Mouse (Mus musculus) thymus, adult 2 months (tissue): Measurements from ENCODE around the gene Cpm. TPM values are rescaled to one million over a fixed set of nuclear protein-coding genes. Genes with fewer than 3 reads are reported as not detected.

Source experiments
- DNase-seq: peaks from one replicate; pipeline ENCODE4 v3.0.0; 2021
- H3K27ac ChIP-seq: fragments of 200-500 bp; 2 replicates; pipeline ENCODE4 v1.5.1; 2012; ENCODE audit warnings: low read length, control low read depth; ENCODE audit not compliant: control insufficient read depth, insufficient read depth
- H3K27me3 ChIP-seq: fragments of 200-500 bp; 2 replicates; pipeline ENCODE4 v1.6.1; 2012; ENCODE audit warnings: mild to moderate bottlenecking, low read length, moderate library complexity, mixed read lengths; ENCODE audit not compliant: control insufficient read depth, insufficient read depth
- H3K36me3 ChIP-seq: fragments of 200-500 bp; 2 replicates; pipeline ENCODE4 v1.6.1; 2012; ENCODE audit warnings: mild to moderate bottlenecking, low read length, moderate library complexity; ENCODE audit not compliant: control insufficient read depth, insufficient read depth
- H3K4me1 ChIP-seq: fragments of 200-500 bp; replicated peaks from 2 replicates; pipeline ENCODE4 v1.6.1; 2012; ENCODE audit warnings: low read length; ENCODE audit not compliant: control insufficient read depth, insufficient read depth
- H3K4me3 ChIP-seq: fragments of 200-500 bp; 2 replicates; pipeline ENCODE4 v1.5.1; 2012; ENCODE audit warnings: mild to moderate bottlenecking, low read length, control low read depth, moderate library complexity; ENCODE audit not compliant: control insufficient read depth, insufficient read depth
- CTCF ChIP-seq: fragments of 200-500 bp; IDR thresholded peaks from 2 replicates; pipeline ENCODE4 v1.5.1; 2012; ENCODE audit warnings: mild to moderate bottlenecking, control low read depth, low read length, moderate library complexity, borderline replicate concordance; ENCODE audit not compliant: control insufficient read depth, poor library complexity, insufficient read depth; ENCODE audit errors: extremely low read depth
- POLR2A ChIP-seq: fragments of 200-500 bp; IDR thresholded peaks from 2 replicates; pipeline ENCODE4 v1.6.1; 2012; ENCODE audit warnings: mild to moderate bottlenecking, low read length, control low read depth, moderate library complexity; ENCODE audit not compliant: control insufficient read depth, poor library complexity, insufficient read depth; ENCODE audit errors: extremely low read depth
- WGBS: fragments of 180-500 bp; shearing (Covaris S2); methylation state at CpG from one replicate; pipeline ENCODE4 v1.1.7; 2018; 5-methylcytosine and 5-hydroxymethylcytosine counted together
- polyA plus RNA-seq: library from polyadenylated mRNA; depleted of rRNA; stranded (reverse); fragments of >200 nt; gene quantifications from 2 replicates; pipeline ENCODE4 v1.2.3, GENCODE M21; 2012

Cpm gene
- polyA plus RNA-seq, 1 experiment: 3.2 TPM

DNA sequence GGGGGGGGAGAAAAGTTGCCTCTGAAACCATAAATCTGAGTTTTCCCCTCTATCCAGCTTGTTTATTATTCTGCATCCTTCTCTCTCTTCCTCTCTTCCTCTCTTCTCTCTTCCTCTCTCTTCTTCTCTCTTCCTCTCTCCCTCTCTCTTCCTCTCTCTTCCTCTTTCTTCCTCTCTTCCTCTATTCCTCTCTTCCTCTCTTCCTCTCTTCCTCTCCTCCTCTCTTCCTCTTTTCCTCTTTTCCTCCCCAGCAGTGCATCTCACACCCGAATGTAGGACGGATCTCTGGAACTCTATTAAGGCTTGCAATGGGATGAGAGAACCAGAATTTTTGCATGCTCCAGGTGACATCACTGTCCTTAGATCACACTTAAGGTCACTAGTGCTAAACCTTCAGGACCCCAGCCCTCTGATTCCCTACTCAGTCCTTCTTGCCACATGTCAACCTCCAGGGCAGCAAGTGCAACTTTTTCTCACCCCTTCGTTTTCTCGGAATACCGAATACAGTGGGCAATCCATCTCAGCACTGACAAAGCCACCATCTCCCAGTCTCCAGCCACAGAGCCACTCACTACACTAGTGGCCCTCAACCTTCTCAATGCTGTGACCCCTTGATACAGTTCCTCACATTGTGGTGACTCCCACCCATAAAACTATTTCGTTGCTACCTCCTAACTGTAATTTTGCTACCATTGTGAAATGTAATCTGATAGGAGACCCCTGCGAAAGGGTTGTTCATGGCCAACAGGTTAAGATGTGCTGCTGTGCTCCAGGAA is 2.3 kb upstream of the Cpm start:
- WGBS: 63% methylated on average over 7 of the region's 7 CpGs
- peak overlapping the region; percentile 43 for H3K27ac ChIP-seq
- peaks cover 24% of the 10 kb centered on the region for H3K4me1 ChIP-seq
- no peaks in the 10 kb centered on the region; the same call in none of the 2 replicates for H3K27me3 ChIP-seq
- H3K36me3 ChIP-seq: no peaks in the 10 kb centered on the region
- DNase-seq: no peak
- TF ChIP-seq POLR2A (no peak), CTCF (no peak)
- H3K4me3 ChIP-seq: no peak overlapping the region

DNA sequence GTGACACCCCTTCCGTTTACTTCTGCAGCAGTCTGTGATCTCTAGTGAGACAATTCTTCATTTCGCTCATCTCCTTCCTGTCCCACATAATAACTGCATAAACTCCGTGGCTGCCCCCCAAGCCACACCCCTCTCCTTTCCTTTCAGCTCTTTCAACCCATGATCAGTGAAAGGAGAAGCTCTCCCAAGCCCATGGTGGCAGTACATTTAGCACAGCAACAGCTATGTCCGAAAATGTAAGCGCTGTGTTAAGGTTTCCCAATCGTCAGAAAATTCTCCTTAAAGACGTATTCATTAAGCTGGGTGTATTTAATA is 1.7 kb upstream of the Cpm start:
- 29% methylated on average over 7 of the region's 7 CpGs for WGBS
- no peak for TF ChIP-seq CTCF
- no peaks in the 10 kb centered on the region for H3K36me3 ChIP-seq
- H3K4me1 ChIP-seq: peaks cover 24% of the 10 kb centered on the region
- H3K27ac ChIP-seq: peak overlapping the region; percentile 43
- no peak overlapping the region for H3K4me3 ChIP-seq
- DNase-seq: peak; percentile 61
- no peaks in the 10 kb centered on the region; the same call in none of the 2 replicates for H3K27me3 ChIP-seq

DNA sequence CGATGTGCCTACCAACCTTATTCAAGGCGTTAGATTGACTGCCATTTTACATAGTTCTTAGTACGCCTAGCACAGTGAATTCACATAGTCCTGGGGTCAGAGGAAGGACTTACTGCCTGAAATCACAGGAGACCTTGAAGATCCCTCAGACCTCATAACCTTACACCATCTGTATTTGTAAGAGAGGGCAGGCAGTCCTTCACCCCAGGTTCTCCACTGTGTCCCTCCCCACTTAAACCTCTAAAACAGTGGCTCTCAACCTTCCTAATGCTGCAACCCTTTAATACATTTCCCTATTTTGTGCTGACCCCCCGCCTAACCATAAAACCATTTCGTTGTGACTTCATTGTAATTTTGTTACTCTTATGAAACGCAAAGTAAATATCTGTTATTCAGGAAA is 1.4 kb upstream of the Cpm start:
- Histone ChIP-seq H3K36me3 (no peaks in the 10 kb centered on the region), H3K27ac (no peak overlapping the region), H3K4me1 (peaks cover 24% of the 10 kb centered on the region), H3K27me3 (no peaks in the 10 kb centered on the region; the same call in none of the 2 replicates), H3K4me3 (no peak overlapping the region)
- TF ChIP-seq CTCF (no peak), POLR2A (no peak)
- no peak for DNase-seq
- 54% methylated on average over 6 of the region's 6 CpGs for WGBS

DNA sequence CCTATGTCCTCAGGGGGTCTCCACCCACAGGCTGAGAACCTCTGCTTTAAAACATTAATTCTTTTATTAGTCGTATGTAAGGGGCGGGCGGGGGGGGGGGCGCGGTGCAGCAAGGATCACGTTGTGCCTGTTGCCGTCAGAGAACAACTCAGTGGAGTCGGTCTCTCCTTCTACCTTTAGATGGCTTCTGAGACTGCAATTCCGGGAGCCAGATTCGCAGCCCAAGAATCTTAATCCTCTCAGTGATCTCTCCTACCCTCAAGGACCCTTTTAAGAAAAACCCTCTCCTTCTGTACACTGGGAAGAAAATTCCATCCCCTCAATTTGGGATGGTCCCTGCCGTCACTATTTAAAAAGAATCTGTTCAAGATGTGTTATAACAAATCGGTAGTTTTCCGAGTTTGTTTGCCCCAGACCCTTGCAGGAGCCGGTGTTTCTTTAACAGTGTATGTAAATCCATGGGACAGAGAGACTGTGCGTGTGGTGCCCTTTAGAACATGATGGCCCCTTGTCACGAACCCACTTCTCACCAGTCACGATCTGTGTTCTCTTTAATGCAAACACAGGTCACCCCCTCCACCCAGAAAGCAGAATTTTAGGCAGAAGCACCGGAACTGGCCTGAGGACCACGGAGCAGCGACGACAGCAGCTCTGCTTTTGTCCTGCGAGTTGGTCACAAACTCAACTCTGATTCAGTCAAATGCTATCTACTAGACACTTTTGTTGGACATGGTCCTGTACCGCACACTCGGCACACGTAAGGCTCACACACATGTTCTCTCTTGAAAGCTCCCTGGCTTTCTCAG is 734 bp upstream of the Cpm start:
- Histone ChIP-seq H3K36me3 (no peaks in the 10 kb centered on the region), H3K4me3 (peak overlapping the region; percentile 50), H3K27ac (no peak overlapping the region), H3K4me1 (peaks cover 24% of the 10 kb centered on the region), H3K27me3 (no peaks in the 10 kb centered on the region; the same call in none of the 2 replicates)
- peak; percentile 14 for DNase-seq
- WGBS: 11% methylated on average over 25 of the region's 25 CpGs
- TF ChIP-seq POLR2A (no peak), CTCF (no peak)

DNA sequence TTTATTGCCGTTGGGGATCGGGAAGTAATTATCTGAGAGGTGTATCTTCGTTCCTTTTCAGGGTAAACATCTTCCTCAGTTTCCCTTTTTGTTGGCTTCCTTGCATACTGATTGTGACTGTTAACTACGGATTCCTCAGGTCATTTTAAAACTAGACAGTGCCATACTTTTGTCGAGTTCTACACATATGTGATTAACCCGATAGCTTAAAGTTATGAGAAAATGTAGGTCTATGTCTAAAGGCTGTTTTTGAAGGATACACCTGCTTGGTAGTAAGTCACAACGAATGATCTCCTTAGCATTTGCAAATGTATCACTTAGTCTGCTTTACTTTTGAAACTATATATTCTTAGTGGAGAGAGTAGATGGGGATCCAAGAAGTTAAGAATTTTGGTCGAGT is 876 bp downstream of the Cpm start:
- DNase-seq: no peak
- 25% methylated on average over 8 of the region's 8 CpGs for WGBS
- TF ChIP-seq POLR2A (no peak), CTCF (no peak)
- Histone ChIP-seq H3K27me3 (no peaks in the 10 kb centered on the region; the same call in none of the 2 replicates), H3K27ac (no peak overlapping the region), H3K36me3 (no peaks in the 10 kb centered on the region), H3K4me3 (no peak overlapping the region), H3K4me1 (peaks cover 24% of the 10 kb centered on the region)

DNA sequence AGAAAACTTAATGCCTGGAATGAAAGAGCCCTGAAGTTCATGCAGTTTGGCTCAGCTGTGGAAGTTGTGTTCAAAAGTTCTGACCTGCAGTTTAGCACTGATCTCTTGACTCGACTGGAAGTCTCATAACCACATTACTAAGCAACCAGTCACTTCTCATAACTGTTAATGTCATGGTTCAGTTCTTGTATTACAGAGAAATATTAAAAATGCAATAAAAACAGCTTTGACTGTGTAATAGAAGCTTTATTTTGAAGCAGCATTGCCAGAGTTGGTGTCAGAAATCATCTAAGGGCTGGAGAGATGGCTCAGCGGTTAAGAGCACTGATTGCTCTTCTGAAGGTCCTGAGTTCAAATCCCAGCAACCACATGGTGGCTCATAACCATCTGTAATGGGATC is 1.5 kb downstream of the Cpm start:
- TF ChIP-seq CTCF (no peak), POLR2A (no peak)
- WGBS: 47% methylated on average over 2 of the region's 2 CpGs
- no peak for DNase-seq
- Histone ChIP-seq H3K27ac (no peak overlapping the region), H3K36me3 (no peaks in the 10 kb centered on the region), H3K4me3 (no peak overlapping the region), H3K4me1 (peaks cover 24% of the 10 kb centered on the region), H3K27me3 (no peaks in the 10 kb centered on the region; the same call in none of the 2 replicates)
